Mouse (Mus musculus): ENCODE results near the gene 5830473C10Rik. TPM values are rescaled to one million over a fixed set of nuclear protein-coding genes. Genes with fewer than 3 reads are reported as not detected.

Gene 5830473C10Rik
- polyA plus RNA-seq, 1 experiment from 2014 or later, result 0.10 TPM

DNA sequence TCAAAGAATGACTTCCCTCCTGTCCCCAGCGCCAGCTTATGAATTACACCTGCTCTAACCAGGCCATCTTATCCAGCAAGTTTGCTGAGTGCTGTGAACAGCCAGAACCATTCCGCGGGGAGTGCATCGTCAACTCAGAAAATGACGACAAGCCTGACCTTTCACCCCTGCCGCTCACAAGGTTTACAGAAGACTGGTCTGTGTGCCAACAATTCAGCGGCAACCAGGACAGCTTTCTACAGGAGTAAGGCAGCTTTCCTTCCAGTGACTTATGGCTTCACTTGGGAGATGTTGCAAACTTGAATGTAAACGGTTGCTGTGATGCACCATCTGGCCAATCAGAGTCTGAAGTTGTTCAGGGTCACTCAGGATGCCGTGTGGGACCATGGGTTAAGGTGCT is 16.8 kb downstream of the 5830473C10Rik start:
- 85% methylated on average over 9 of the region's 9 CpGs for WGBS
- no peaks in the 10 kb centered on the region for H3K36me3 ChIP-seq
- no peaks in the 10 kb centered on the region; the same call in 1 of the 2 replicates for H3K9me3 ChIP-seq
- no peak for DNase-seq (ENCODE audit: low spot score)
- no peak overlapping the region for H3K27ac ChIP-seq
- H3K4me3 ChIP-seq, result no peak overlapping the region
- H3K4me1 ChIP-seq (replicated peaks), result no peaks in the 10 kb centered on the region
- no peaks in the 10 kb centered on the region for H3K27me3 ChIP-seq (ENCODE audit: insufficient read depth, poor library complexity, severe bottlenecking)

- H3K36me3 ChIP-seq, result no peaks in the 10 kb centered on the region
- no peak for DNase-seq (ENCODE audit: low spot score)
- H3K9me3 ChIP-seq, result no peaks in the 10 kb centered on the region; the same call in 1 of the 2 replicates
- H3K4me3 ChIP-seq, result no peak overlapping the region
- no peak overlapping the region for H3K27ac ChIP-seq
- H3K4me1 ChIP-seq (replicated peaks), result no peaks in the 10 kb centered on the region
- H3K27me3 ChIP-seq (ENCODE audit: insufficient read depth, poor library complexity, severe bottlenecking), result no peaks in the 10 kb centered on the region
- WGBS, result 87% methylated on average over 9 of the region's 9 CpGs
Measured at GRCm38 (mm10) chr5:90579556-90579955, 18.6 kb downstream of the 5830473C10Rik start.

GRCm38 (mm10) chr5:90582179-90582578 is 21.3 kb downstream of the 5830473C10Rik start:
- H3K4me3 ChIP-seq, result no peak overlapping the region
- no peak overlapping the region for H3K27ac ChIP-seq
- no peak for DNase-seq (ENCODE audit: low spot score)
- H3K36me3 ChIP-seq, result no peaks in the 10 kb centered on the region
- H3K9me3 ChIP-seq, result no peaks in the 10 kb centered on the region; the same call in 1 of the 2 replicates
- WGBS, result 91% methylated on average over 6 of the region's 6 CpGs
- no peaks in the 10 kb centered on the region for H3K4me1 ChIP-seq (replicated peaks)
- H3K27me3 ChIP-seq (ENCODE audit: insufficient read depth, poor library complexity, severe bottlenecking), result no peaks in the 10 kb centered on the region

- Histone ChIP-seq H3K4me3 (no peak overlapping the region), H3K4me1 (replicated peaks) (no peaks in the 10 kb centered on the region; the same call in 1 of the 2 replicates), H3K36me3 (no peaks in the 10 kb centered on the region), H3K27me3 (ENCODE audit: insufficient read depth, poor library complexity, severe bottlenecking) (no peaks in the 10 kb centered on the region), H3K9me3 (no peaks in the 10 kb centered on the region; the same call in 1 of the 2 replicates), H3K27ac (no peak overlapping the region)
- DNase-seq (ENCODE audit: low spot score), result no peak
- 85% methylated on average over 7 of the region's 7 CpGs for WGBS
Measured at GRCm38 (mm10) chr5:90584799-90585198, 23.9 kb downstream of the 5830473C10Rik start.

DNA sequence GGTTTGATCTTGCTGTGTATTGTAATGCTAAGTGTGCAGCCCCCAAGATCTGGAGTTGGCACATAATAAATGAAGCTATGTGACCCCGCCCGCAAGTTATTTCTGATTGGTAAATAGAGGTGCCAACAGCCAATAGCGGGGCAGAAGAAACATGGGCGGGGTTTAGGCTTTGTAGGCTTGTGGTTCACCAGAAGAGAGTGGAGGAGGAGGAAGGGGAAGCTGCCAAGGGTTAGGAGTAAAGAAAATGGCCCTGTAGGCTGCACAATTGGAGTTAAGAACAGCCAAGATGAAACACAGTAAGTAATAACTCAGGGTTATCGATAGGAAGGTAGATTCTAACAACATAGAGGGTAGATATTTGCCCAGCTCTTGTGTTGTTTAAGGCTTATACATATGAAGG is 25.6 kb downstream of the 5830473C10Rik start:
- H3K4me1 ChIP-seq (replicated peaks), result no peaks in the 10 kb centered on the region; the same call in 1 of the 2 replicates
- H3K9me3 ChIP-seq, result no peaks in the 10 kb centered on the region
- no peaks in the 10 kb centered on the region for H3K27me3 ChIP-seq (ENCODE audit: insufficient read depth, poor library complexity, severe bottlenecking)
- no peak overlapping the region for H3K4me3 ChIP-seq
- DNase-seq (ENCODE audit: low spot score), result no peak
- 72% methylated on average over 5 of the region's 5 CpGs for WGBS
- no peaks in the 10 kb centered on the region for H3K36me3 ChIP-seq
- H3K27ac ChIP-seq, result no peak overlapping the region

DNA sequence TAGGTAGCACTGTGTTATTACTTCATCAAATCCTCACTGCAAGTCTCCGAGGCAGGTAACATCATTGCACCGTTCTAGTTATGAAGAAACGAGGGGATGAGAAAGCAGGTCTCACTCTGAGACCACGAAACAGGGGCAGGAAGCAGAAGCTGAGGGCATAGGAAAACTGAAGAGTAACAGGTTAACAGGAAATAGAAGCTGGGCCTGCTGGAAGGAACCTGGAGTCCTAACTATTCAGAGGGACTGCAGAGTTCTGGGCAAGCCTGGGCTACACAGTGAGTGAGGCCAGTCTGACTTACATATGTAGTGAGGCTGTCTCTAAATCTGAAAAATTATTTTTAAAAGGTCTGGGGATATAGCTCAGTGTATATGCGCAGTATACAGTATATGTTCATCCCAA is 27.2 kb downstream of the 5830473C10Rik start:
- Histone ChIP-seq H3K9me3 (no peaks in the 10 kb centered on the region), H3K27me3 (ENCODE audit: insufficient read depth, poor library complexity, severe bottlenecking) (no peaks in the 10 kb centered on the region), H3K4me1 (replicated peaks) (no peaks in the 10 kb centered on the region; the same call in 1 of the 2 replicates), H3K27ac (no peak overlapping the region), H3K36me3 (no peaks in the 10 kb centered on the region), H3K4me3 (no peak overlapping the region)
- 89% methylated on average over 5 of the region's 5 CpGs for WGBS
- DNase-seq (ENCODE audit: low spot score), result no peak

GRCm38 (mm10) chr5:90588708-90589595 is 28.0 kb downstream of the 5830473C10Rik start:
- Histone ChIP-seq H3K27ac (0 out of 2 replicates have a peak overlapping the region, but pooled peaks have one; percentile 54), H3K4me1 (replicated peaks) (no peaks in the 10 kb centered on the region; the same call in 1 of the 2 replicates), H3K36me3 (no peaks in the 10 kb centered on the region), H3K27me3 (ENCODE audit: insufficient read depth, poor library complexity, severe bottlenecking) (no peaks in the 10 kb centered on the region), H3K4me3 (peak overlapping the region; percentile 47), H3K9me3 (no peaks in the 10 kb centered on the region)
- DNase-seq (ENCODE audit: low spot score), result peak; percentile 73
- 25% methylated on average over 25 of the region's 25 CpGs for WGBS

DNA sequence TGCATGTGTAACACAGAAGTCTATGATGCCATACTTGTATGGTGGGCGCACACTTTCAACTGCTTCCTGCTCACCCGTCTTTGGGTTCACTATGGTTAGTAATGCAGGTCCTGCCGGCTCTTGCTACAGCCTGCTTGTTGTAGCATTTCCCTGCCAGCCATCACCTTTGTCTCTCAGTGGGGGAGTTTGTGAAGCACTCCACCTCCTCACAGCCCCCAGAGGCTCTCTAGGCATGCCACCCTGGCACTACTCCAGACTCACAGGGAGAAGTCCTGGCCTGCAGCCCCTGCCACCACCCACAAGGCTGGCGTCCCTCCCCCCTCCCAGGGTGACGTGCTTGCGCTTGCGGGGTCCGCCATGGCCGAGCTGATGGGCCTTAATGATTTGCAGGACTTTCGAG is 29.8 kb downstream of the 5830473C10Rik start:
- no peaks in the 10 kb centered on the region; the same call in 1 of the 2 replicates for H3K4me1 ChIP-seq (replicated peaks)
- H3K27me3 ChIP-seq (ENCODE audit: insufficient read depth, poor library complexity, severe bottlenecking), result no peaks in the 10 kb centered on the region
- no peak overlapping the region for H3K4me3 ChIP-seq
- no peaks in the 10 kb centered on the region for H3K36me3 ChIP-seq
- no peak overlapping the region for H3K27ac ChIP-seq
- no peak for DNase-seq (ENCODE audit: low spot score)
- 87% methylated on average over 10 of the region's 10 CpGs for WGBS
- no peaks in the 10 kb centered on the region for H3K9me3 ChIP-seq

GRCm38 (mm10) chr5:90591936-90592335 is 31.0 kb downstream of the 5830473C10Rik start:
- WGBS, result 89% methylated on average over 6 of the region's 6 CpGs
- DNase-seq (ENCODE audit: low spot score), result no peak
- H3K4me1 ChIP-seq (replicated peaks), result no peaks in the 10 kb centered on the region; the same call in 1 of the 2 replicates
- no peak overlapping the region for H3K27ac ChIP-seq
- H3K27me3 ChIP-seq (ENCODE audit: insufficient read depth, poor library complexity, severe bottlenecking), result no peaks in the 10 kb centered on the region
- H3K9me3 ChIP-seq, result no peaks in the 10 kb centered on the region
- no peak overlapping the region for H3K4me3 ChIP-seq
- no peaks in the 10 kb centered on the region for H3K36me3 ChIP-seq

DNA sequence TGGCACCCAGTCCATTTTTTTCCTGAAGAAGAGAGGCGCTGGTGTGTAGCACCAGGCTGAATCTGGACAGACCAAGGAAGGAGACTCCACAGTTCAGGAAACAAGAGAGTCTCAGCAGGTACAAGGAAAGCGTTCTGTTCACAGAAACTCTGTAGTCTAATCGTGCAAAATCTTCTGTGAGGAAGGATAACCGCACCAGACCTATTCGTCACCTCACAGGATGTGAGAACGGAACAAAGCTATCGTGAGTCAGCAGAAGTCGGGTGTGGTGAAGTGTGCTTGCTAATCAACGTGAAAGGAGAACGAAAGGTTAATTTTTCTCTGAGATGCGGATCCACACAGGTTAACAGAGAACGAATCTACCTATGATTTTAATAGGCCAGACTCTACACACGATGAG is 34.0 kb downstream of the 5830473C10Rik start:
- Histone ChIP-seq H3K4me1 (replicated peaks) (no peaks in the 10 kb centered on the region), H3K27ac (no peak overlapping the region), H3K4me3 (no peak overlapping the region), H3K36me3 (no peaks in the 10 kb centered on the region), H3K27me3 (ENCODE audit: insufficient read depth, poor library complexity, severe bottlenecking) (no peaks in the 10 kb centered on the region), H3K9me3 (no peaks in the 10 kb centered on the region)
- DNase-seq (ENCODE audit: low spot score), result no peak
- WGBS, result 93% methylated on average over 13 of the region's 13 CpGs

- H3K9me3 ChIP-seq, result no peaks in the 10 kb centered on the region
- no peak overlapping the region for H3K27ac ChIP-seq
- DNase-seq (ENCODE audit: low spot score), result no peak
- H3K36me3 ChIP-seq, result no peaks in the 10 kb centered on the region
- no peak overlapping the region for H3K4me3 ChIP-seq
- no peaks in the 10 kb centered on the region for H3K27me3 ChIP-seq (ENCODE audit: insufficient read depth, poor library complexity, severe bottlenecking)
- 90% methylated on average over 6 of the region's 6 CpGs for WGBS
- no peaks in the 10 kb centered on the region for H3K4me1 ChIP-seq (replicated peaks)
Measured at GRCm38 (mm10) chr5:90596155-90596554, 35.2 kb downstream of the 5830473C10Rik start.

DNA sequence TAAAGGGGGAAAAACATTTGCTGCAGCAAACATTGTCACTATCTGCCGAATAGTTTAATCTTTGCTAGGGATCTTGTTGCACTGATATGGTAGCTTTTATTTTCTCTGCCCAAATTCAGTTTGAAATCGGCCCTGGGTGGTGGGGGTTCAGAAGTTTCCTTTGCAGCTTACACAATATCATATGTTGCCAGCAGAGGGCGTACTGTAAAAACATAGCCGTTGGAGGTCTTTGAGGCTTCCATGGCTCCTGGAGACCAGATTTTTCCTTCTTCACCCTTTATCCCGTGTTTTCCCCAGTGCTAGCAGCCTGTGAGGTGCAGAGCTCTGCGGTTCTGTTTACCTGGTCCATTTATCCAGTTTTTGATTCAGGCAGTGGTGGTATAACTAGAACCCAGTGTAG is 40.6 kb downstream of the 5830473C10Rik start:
- peak; percentile 47 for DNase-seq (ENCODE audit: low spot score)
- no peaks in the 10 kb centered on the region for H3K9me3 ChIP-seq
- H3K4me3 ChIP-seq, result no peak overlapping the region
- H3K4me1 ChIP-seq (replicated peaks), result no peaks in the 10 kb centered on the region
- no peak overlapping the region for H3K27ac ChIP-seq
- 22% methylated on average over 6 of the region's 6 CpGs for WGBS
- no peaks in the 10 kb centered on the region for H3K36me3 ChIP-seq
- H3K27me3 ChIP-seq (ENCODE audit: insufficient read depth, poor library complexity, severe bottlenecking), result no peaks in the 10 kb centered on the region

DNA sequence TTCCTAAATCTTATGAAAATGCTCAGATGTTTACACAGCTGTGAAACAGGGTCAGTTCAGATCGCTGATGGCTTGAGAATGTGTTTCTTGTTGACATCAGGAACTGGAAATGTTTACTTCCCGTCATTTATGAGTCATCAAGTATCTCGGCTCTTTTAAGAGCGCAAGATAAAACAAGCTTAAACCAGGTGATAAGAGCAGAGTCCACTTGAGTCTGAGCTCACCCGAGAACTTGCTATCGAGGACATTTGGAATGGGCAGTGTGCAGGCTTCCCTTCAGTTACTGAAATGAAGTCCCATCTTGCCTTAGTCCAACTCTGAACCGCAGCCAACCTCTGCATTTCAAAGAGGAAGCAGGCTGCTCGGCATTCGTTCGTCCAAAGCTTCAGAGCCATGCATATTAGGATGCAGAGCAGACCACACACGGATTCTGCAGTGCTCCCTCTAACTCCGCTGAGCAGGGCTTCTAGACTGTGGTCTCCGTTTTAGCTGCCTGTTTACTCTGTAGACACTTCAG is 42.6 kb downstream of the 5830473C10Rik start:
- 70% methylated on average over 13 of the region's 13 CpGs for WGBS
- Histone ChIP-seq H3K36me3 (no peaks in the 10 kb centered on the region), H3K4me3 (no peak overlapping the region), H3K9me3 (no peaks in the 10 kb centered on the region), H3K27ac (no peak overlapping the region), H3K4me1 (replicated peaks) (no peaks in the 10 kb centered on the region), H3K27me3 (ENCODE audit: insufficient read depth, poor library complexity, severe bottlenecking) (no peaks in the 10 kb centered on the region)
- DNase-seq (ENCODE audit: low spot score), result no peak

All from hindbrain, embryonic 10.5 days (tissue).